Comparison of ENCODE assay signal across 9 mouse cellular contexts in the genomic region with DNA sequence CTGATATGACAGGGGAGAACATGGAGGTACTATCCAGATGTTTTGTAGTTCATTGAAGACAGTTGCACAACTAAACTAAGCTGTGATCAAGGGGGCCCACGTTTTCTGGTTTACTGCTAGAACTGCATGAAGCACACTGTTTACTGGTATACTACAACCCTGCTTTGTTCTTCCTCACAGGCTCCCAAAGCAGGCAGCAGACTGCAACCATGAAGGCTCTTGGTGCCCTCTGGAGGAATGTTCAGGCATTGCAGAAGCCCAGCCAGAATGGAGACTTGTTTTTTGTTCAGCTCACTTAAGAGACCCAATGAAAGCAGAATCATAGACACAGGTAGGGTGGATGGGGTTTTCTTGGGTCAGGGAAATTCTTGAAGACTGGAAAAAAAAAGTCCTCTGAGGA. TPM values are rescaled to one million over a fixed set of nuclear protein-coding genes. Genes with fewer than 3 reads are reported as not detected.
DNase-seq lines count a peak whose midpoint lies in the region; ATAC-seq and TF ChIP-seq lines count a peak whose summit lies in the region.
"Had no signal": no experiment of that assay in that cellular context is flagged by ENCODE, and none has a peak within 500 bp of the region (broad histone marks: within the 10 kb centered on the region; RNA-seq: fewer than 3 reads in every experiment).

No protein-coding gene starts in this region.

- no peaks in the 10 kb centered on the region for H3K27me3 ChIP-seq in C2C12 (ENCODE audit: control insufficient read depth, insufficient read depth, insufficient read length)
- no peaks in the 10 kb centered on the region for H3K27me3 ChIP-seq in liver, postnatal 0 days (ENCODE audit: insufficient read depth, low read length)

- DNase-seq in adrenal gland, adult 18-20 months (ENCODE audit: low spot score in 2 of 2) = peak; percentile 59 to 60
- peak; percentile 80 for DNase-seq in embryo, embryonic 10.5 days (ENCODE audit: low spot score)
- peak; percentile 47 to 48 for DNase-seq in gastrocnemius, postnatal 36 days
- peak; percentile 56 to 72 for DNase-seq in kidney, postnatal 25 days
- DNase-seq in liver, postnatal 0 days = peak; percentile 59
- DNase-seq in thymus, adult 18-20 months = peak; percentile 6 to 12

- H3K4me2 ChIP-seq in liver, postnatal 0 days (ENCODE audit: low read depth, low read length) = no peak overlapping the region

- TF ChIP-seq EP300 in liver, postnatal 0 days (IDR thresholded peaks at IDR 0.05; ENCODE audit: low read depth) = no peak

- no peak overlapping the region for H3K9ac ChIP-seq in liver, postnatal 0 days (replicated peaks)

- intact Hi-C loops in gastrocnemius, postnatal 36 days (cut with DNase I) = loop anchor here (5.0 kb wide), 3 partner anchors 58 to 198 kb away; no protein-coding TSS in a partner anchor

- no peaks in the 10 kb centered on the region for H3K79me2 ChIP-seq in C2C12 (ENCODE audit: control insufficient read depth, insufficient read depth)

- no peaks in the 10 kb centered on the region for H3K36me3 ChIP-seq in C2C12 (ENCODE audit: control insufficient read depth, insufficient read depth)
- no peaks in the 10 kb centered on the region for H3K36me3 ChIP-seq in liver, postnatal 0 days (replicated peaks; ENCODE audit: insufficient read depth, low read length)

- H3K27ac ChIP-seq in liver, postnatal 0 days (ENCODE audit: low read depth) = no peak overlapping the region

- no peaks in the 10 kb centered on the region for H3K9me3 ChIP-seq in liver, postnatal 0 days (ENCODE audit: low read length)

- peak; percentile 21 for TF ChIP-seq CTCF in C2C12 (IDR thresholded peaks at IDR 0.05; ENCODE audit: control insufficient read depth, insufficient read depth, insufficient read length)
- TF ChIP-seq CTCF in liver, postnatal 0 days (IDR thresholded peaks at IDR 0.05; ENCODE audit: low read depth) = peak; percentile 78

- H3K79me3 ChIP-seq in C2C12 (ENCODE audit: low read depth) = no peaks in the 10 kb centered on the region

- 10% methylated on average over 1 of the region's 1 CpGs for WGBS in liver, postnatal 0 days (ENCODE audit: insufficient replicate concordance)

- no peaks in the 10 kb centered on the region for H3K4me1 ChIP-seq in liver, postnatal 0 days (ENCODE audit: insufficient read depth)

- no peak for ATAC-seq in liver, postnatal 0 days
- peak; percentile 46; the same call in 1 of the 2 replicates for ATAC-seq in neutrophil, adult 5-6 weeks (ENCODE audit: extremely low read depth, insufficient number of reproducible peaks, low FRiP score, poor library complexity, severe bottlenecking)

- no peak overlapping the region for H3ac ChIP-seq in C2C12 (ENCODE audit: control insufficient read depth, insufficient read length, low read depth)

- H3K4me3 ChIP-seq in C2C12 (ENCODE audit: insufficient read depth, poor library complexity, severe bottlenecking) = no peak overlapping the region
- H3K4me3 ChIP-seq in liver, postnatal 0 days (ENCODE audit: low read depth, low read length) = no peak overlapping the region

TF ChIP-seq in C2C12, 6 proteins besides CTCF, POLR2A, EP300 and RAD21:
- TF ChIP-seq MYOD1 (IDR thresholded peaks at IDR 0.05; ENCODE audit: control insufficient read depth, insufficient read length, low read depth) = no peak
- no peak for TF ChIP-seq FOSL1 (IDR thresholded peaks at IDR 0.05; ENCODE audit: insufficient read depth, low read length, poor library complexity, severe bottlenecking)
- TF ChIP-seq MAX (IDR thresholded peaks at IDR 0.05) = no peak
- TF ChIP-seq CEBPB (IDR thresholded peaks at IDR 0.05; ENCODE audit: low read depth) = no peak
- no peak for TF ChIP-seq USF1 (IDR thresholded peaks at IDR 0.05; ENCODE audit: low read depth)
- no peak for TF ChIP-seq MYOG (IDR thresholded peaks at IDR 0.05; ENCODE audit: control insufficient read depth, extremely low read depth, insufficient read length)

RNA-seq across cellular contexts. Expression of a gene that starts 2.2 kb away (rescaled TPM):
- polyA plus RNA-seq in C2C12 (2012; fragmentation: generic; extraction: Trizol) = 0.04 TPM
- 1 to 10 TPM; 3.5 to 4.0 TPM for total RNA-seq in adrenal gland, adult 18-20 months (2021)
- total RNA-seq in gastrocnemius, postnatal 36 days (2021) = 1 to 10 TPM; 2.0 to 3.0 TPM
- polyA plus RNA-seq in liver, postnatal 0 days (2015; fragmentation: Nextera tagmentation; extraction: Ambion mirVana) = 0.18 and 0.26 TPM in 2 replicates
- 4.2 and 4.4 TPM in 2 replicates for total RNA-seq in neutrophil, adult 5-6 weeks (2017)

RNA-seq across cellular contexts. Expression of a gene that starts 40.3 kb away (rescaled TPM):
- not detected for polyA plus RNA-seq in C2C12 (2012; fragmentation: generic; extraction: Trizol)
- not detected for total RNA-seq in adrenal gland, adult 18-20 months (2021)
- total RNA-seq in gastrocnemius, postnatal 36 days (2021) = not detected
- polyA plus RNA-seq in liver, postnatal 0 days (2015; fragmentation: Nextera tagmentation; extraction: Ambion mirVana) = not detected in 2 replicates
- not detected in 2 replicates for total RNA-seq in neutrophil, adult 5-6 weeks (2017)
- total RNA-seq: gastrocnemius, postnatal 4 days had no signal

RNA-seq across cellular contexts. Expression of a gene that starts 48.3 kb away (rescaled TPM):
- not detected for polyA plus RNA-seq in C2C12 (2012; fragmentation: generic; extraction: Trizol)
- total RNA-seq in adrenal gland, adult 18-20 months (2021) = under 1 TPM; 0.36 to 0.67 TPM
- not detected for total RNA-seq in gastrocnemius, postnatal 36 days (2021)
- not detected in 2 replicates for polyA plus RNA-seq in liver, postnatal 0 days (2015; fragmentation: Nextera tagmentation; extraction: Ambion mirVana)
- not detected in 2 replicates for total RNA-seq in neutrophil, adult 5-6 weeks (2017)

Comparison
In these comparisons a context has a peak if more than half of its experiments do, and no peak if none do; other contexts are left out.
1. DNase-seq: peak in every context shown above with its lines; median percentile 80 in embryo, embryonic 10.5 days; 64 in kidney, postnatal 25 days; 60 in adrenal gland, adult 18-20 months; 59 in liver, postnatal 0 days; 48 in gastrocnemius, postnatal 36 days; 9 in thymus, adult 18-20 months.